8 mouse cellular contexts compared by ENCODE assay signal in the genomic region with DNA sequence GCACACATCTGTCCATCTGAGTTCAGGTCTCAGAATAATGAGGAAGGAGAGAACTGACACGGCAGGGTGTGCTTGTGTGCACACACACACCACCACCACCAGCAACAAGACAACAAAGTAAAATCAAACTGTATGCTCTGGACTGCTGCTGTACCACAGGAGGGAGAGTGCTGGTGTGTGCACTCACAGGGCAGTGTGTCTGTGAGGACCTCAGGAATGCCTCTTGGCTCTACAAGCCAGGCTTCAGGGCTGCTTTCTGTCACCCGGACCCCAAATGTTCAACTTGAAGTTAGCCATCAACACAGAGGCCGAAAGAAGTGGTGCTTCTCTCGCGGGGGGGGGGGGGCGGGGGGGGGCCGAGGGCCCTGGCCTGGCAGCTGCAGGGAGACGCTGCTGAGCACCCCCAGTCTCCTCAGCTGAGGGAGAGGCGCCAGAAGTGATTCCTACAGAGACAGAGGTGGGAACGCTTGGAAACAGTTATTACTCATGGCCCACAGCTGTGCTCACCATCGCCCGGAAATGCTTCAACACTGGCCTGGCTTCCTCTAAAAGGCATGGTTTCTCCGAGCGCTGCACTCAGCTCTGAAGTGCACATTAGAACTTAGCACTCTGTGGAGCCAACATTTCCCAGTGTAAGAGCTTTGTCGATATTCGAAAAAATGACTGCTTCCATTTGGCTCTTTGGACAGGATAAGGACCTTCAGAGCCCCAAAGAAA. TPM values are rescaled to one million over a fixed set of nuclear protein-coding genes. Genes with fewer than 3 reads are reported as not detected.
DNase-seq lines count a peak whose midpoint lies in the region; ATAC-seq lines count a peak whose summit lies in the region.

No protein-coding gene starts in this region.

- H3K9ac ChIP-seq in embryonic facial prominence, embryonic 15.5 days = no peak overlapping the region
- no peak overlapping the region for H3K9ac ChIP-seq in kidney, embryonic 16.5 days (replicated peaks; ENCODE audit: low read length)

- H3K27me3 ChIP-seq in embryonic facial prominence, embryonic 15.5 days = no peaks in the 10 kb centered on the region
- no peaks in the 10 kb centered on the region for H3K27me3 ChIP-seq in kidney, embryonic 16.5 days (ENCODE audit: insufficient read depth, low read length)
- no peaks in the 10 kb centered on the region for H3K27me3 ChIP-seq in megakaryocyte, embryonic 14.5 days (replicated peaks)

- peaks cover 25% of the 10 kb centered on the region for H3K4me1 ChIP-seq in embryonic facial prominence, embryonic 15.5 days
- H3K4me1 ChIP-seq in kidney, embryonic 16.5 days (ENCODE audit: insufficient read depth, low read length) = peaks cover 53% of the 10 kb centered on the region
- H3K4me1 ChIP-seq in megakaryocyte, embryonic 14.5 days = peaks cover 80% of the 10 kb centered on the region

- no peaks in the 10 kb centered on the region for H3K36me3 ChIP-seq in embryonic facial prominence, embryonic 15.5 days
- H3K36me3 ChIP-seq in kidney, embryonic 16.5 days (ENCODE audit: insufficient read depth, low read length) = no peaks in the 10 kb centered on the region
- H3K36me3 ChIP-seq in megakaryocyte, embryonic 14.5 days (replicated peaks; ENCODE audit: low read length) = peaks cover 6% of the 10 kb centered on the region

- H3K27ac ChIP-seq in embryonic facial prominence, embryonic 15.5 days (replicated peaks) = peak overlapping the region; percentile 56
- peak overlapping the region; percentile 80 for H3K27ac ChIP-seq in kidney, embryonic 16.5 days (ENCODE audit: low read length)

- H3K9me3 ChIP-seq in embryonic facial prominence, embryonic 15.5 days (replicated peaks) = no peaks in the 10 kb centered on the region
- no peaks in the 10 kb centered on the region for H3K9me3 ChIP-seq in kidney, embryonic 16.5 days (ENCODE audit: low read length)
- H3K9me3 ChIP-seq in megakaryocyte, embryonic 14.5 days = no peaks in the 10 kb centered on the region

- no peak overlapping the region for H3K4me2 ChIP-seq in embryonic facial prominence, embryonic 15.5 days (replicated peaks)
- H3K4me2 ChIP-seq in kidney, embryonic 16.5 days (replicated peaks; ENCODE audit: low read depth, low read length) = peak overlapping the region; percentile 28; the same call in 1 of the 2 replicates

- peak; percentile 43 for DNase-seq in gastrocnemius, adult 18-20 months (ENCODE audit: low spot score)
- no peak for DNase-seq in gastrocnemius, postnatal 10 days
- DNase-seq in urinary bladder, adult 18-20 months (ENCODE audit: low spot score in 2 of 2) = no peak
- DNase-seq in frontal cortex, postnatal 36 days (ENCODE audit: low spot score in 2 of 2) = no peak
- DNase-seq in layer of hippocampus, postnatal 36 days = no peak

- peak; percentile 45; the same call in 1 of the 2 replicates for ATAC-seq in embryonic facial prominence, embryonic 15.5 days (ENCODE audit: insufficient number of reproducible peaks, low FRiP score, low TSS enrichment, low read depth)
- ATAC-seq in kidney, embryonic 16.5 days (ENCODE audit: low FRiP score, low TSS enrichment) = peak; percentile 60

- 40% methylated on average over 15 of the region's 16 CpGs for WGBS in embryonic facial prominence, embryonic 15.5 days
- 33% methylated on average over 16 of the region's 16 CpGs for WGBS in kidney, embryonic 16.5 days

- H3K4me3 ChIP-seq in embryonic facial prominence, embryonic 15.5 days (replicated peaks) = no peak overlapping the region
- H3K4me3 ChIP-seq in kidney, embryonic 16.5 days (ENCODE audit: low read length) = no peak overlapping the region
- peak overlapping the region; percentile 85 for H3K4me3 ChIP-seq in megakaryocyte, embryonic 14.5 days (replicated peaks)

RNA-seq across cellular contexts. Expression of a gene that starts 39.7 kb away (rescaled TPM):
- 100 to 1,000 TPM; 113 to 126 TPM for total RNA-seq in gastrocnemius, adult 18-20 months (2021)
- total RNA-seq in gastrocnemius, postnatal 10 days (2021) = 100 to 1,000 TPM; 123 to 129 TPM
- polyA plus RNA-seq in embryonic facial prominence, embryonic 15.5 days (2015; fragmentation: Nextera tagmentation; extraction: Ambion mirVana) = 152 and 155 TPM in 2 replicates
- 180 and 187 TPM in 2 replicates for polyA plus RNA-seq in kidney, embryonic 16.5 days (2015; fragmentation: Nextera tagmentation; extraction: Ambion mirVana)
- 348 and 581 TPM in 2 replicates for polyA plus RNA-seq in megakaryocyte, embryonic 14.5 days (2012; ENCODE audit: insufficient read depth, low replicate concordance)
- 10 to 100 TPM; 86.8 to 92.5 TPM for total RNA-seq in layer of hippocampus, postnatal 36 days (2021)

RNA-seq across cellular contexts. Expression of a gene that starts 52.1 kb away (rescaled TPM):
- total RNA-seq in gastrocnemius, adult 18-20 months (2021) = under 1 TPM; 0.26 to 0.43 TPM
- total RNA-seq in gastrocnemius, postnatal 10 days (2021) = 1 to 10 TPM; 1.1 to 2.4 TPM
- polyA plus RNA-seq in embryonic facial prominence, embryonic 15.5 days (2015; fragmentation: Nextera tagmentation; extraction: Ambion mirVana) = 8.1 and 8.4 TPM in 2 replicates
- 11.7 and 13.3 TPM in 2 replicates for polyA plus RNA-seq in kidney, embryonic 16.5 days (2015; fragmentation: Nextera tagmentation; extraction: Ambion mirVana)
- polyA plus RNA-seq in megakaryocyte, embryonic 14.5 days (2012; ENCODE audit: insufficient read depth, low replicate concordance) = 6.1 and 21.4 TPM in 2 replicates
- 1 to 10 TPM; 1.1 to 1.2 TPM for total RNA-seq in layer of hippocampus, postnatal 36 days (2021)

RNA-seq across cellular contexts. Expression of a gene that starts 53.0 kb away (rescaled TPM):
- total RNA-seq in gastrocnemius, adult 18-20 months (2021) = 100 to 1,000 TPM; 103 to 119 TPM
- 100 to 1,000 TPM; 141 to 145 TPM for total RNA-seq in gastrocnemius, postnatal 10 days (2021)
- polyA plus RNA-seq in embryonic facial prominence, embryonic 15.5 days (2015; fragmentation: Nextera tagmentation; extraction: Ambion mirVana) = 39.4 and 40.8 TPM in 2 replicates
- polyA plus RNA-seq in kidney, embryonic 16.5 days (2015; fragmentation: Nextera tagmentation; extraction: Ambion mirVana) = 48.9 and 50.1 TPM in 2 replicates
- polyA plus RNA-seq in megakaryocyte, embryonic 14.5 days (2012; ENCODE audit: insufficient read depth, low replicate concordance) = 8.6 and 31.2 TPM in 2 replicates
- 100 to 1,000 TPM; 177 to 202 TPM for total RNA-seq in layer of hippocampus, postnatal 36 days (2021)
